Mouse (Mus musculus) R1 (cell line): ENCODE data around the gene Steap3.

ENCODE experiments used
- DNase-seq: peaks from one replicate; pipeline ENCODE4 v3.0.0-alpha.2; 2018; ENCODE audit warnings: low read depth, low spot score

The Steap3 gene

GRCm38 (mm10) chr1:120272605-120273004 lies at the start of gene Steap3:
Steap3 (minus strand) TSS chr1:120272705.
- DNase-seq = no peak

- no peak for DNase-seq
Observed at GRCm38 (mm10) chr1:120321270-120322021, 48.9 kb upstream of the Steap3 start.

- no peak for DNase-seq
Observed at GRCm38 (mm10) chr1:120305801-120306200, 33.3 kb upstream of the Steap3 start.

GRCm38 (mm10) chr1:120296936-120297335 lies 24.4 kb upstream of the Steap3 start:
- DNase-seq = peak; percentile 31

- no peak for DNase-seq
Observed at GRCm38 (mm10) chr1:120293803-120294202, 21.3 kb upstream of the Steap3 start.

GRCm38 (mm10) chr1:120291709-120292108 lies 19.2 kb upstream of the Steap3 start:
- no peak for DNase-seq

- no peak for DNase-seq
Observed at GRCm38 (mm10) chr1:120289843-120290242, 17.3 kb upstream of the Steap3 start.

- DNase-seq = no peak
Observed at GRCm38 (mm10) chr1:120287679-120288078, 15.2 kb upstream of the Steap3 start.

- peak; percentile 65 for DNase-seq
Observed at GRCm38 (mm10) chr1:120276058-120276457, 3.6 kb upstream of the Steap3 start.

- DNase-seq = no peak
Observed at GRCm38 (mm10) chr1:120275224-120275623, 2.7 kb upstream of the Steap3 start.

- no peak for DNase-seq
Observed at GRCm38 (mm10) chr1:120270882-120271281, 1.6 kb downstream of the Steap3 start.

- DNase-seq = peak; percentile 31
Observed at GRCm38 (mm10) chr1:120270115-120270514, 2.4 kb downstream of the Steap3 start.

GRCm38 (mm10) chr1:120267631-120268030 lies 4.9 kb downstream of the Steap3 start:
- DNase-seq = no peak

- peak; percentile 95 for DNase-seq
Observed at GRCm38 (mm10) chr1:120266460-120266859, 6.0 kb downstream of the Steap3 start.

- DNase-seq = peak; percentile 84
Observed at GRCm38 (mm10) chr1:120264861-120265686, 7.4 kb downstream of the Steap3 start.

- no peak for DNase-seq
Observed at GRCm38 (mm10) chr1:120263226-120263625, 9.3 kb downstream of the Steap3 start.

- no peak for DNase-seq
Observed at GRCm38 (mm10) chr1:120261166-120261565, 11.3 kb downstream of the Steap3 start.

- no peak for DNase-seq
Observed at GRCm38 (mm10) chr1:120259249-120259648, 13.3 kb downstream of the Steap3 start.

GRCm38 (mm10) chr1:120258744-120259143 lies 13.8 kb downstream of the Steap3 start:
- DNase-seq = no peak

- DNase-seq = no peak
Observed at GRCm38 (mm10) chr1:120258245-120258644, 14.3 kb downstream of the Steap3 start.

- no peak for DNase-seq
Observed at GRCm38 (mm10) chr1:120253751-120254150, 18.8 kb downstream of the Steap3 start.

GRCm38 (mm10) chr1:120252519-120253160 lies 19.9 kb downstream of the Steap3 start:
- DNase-seq = peak; percentile 65
